Mouse (Mus musculus) forebrain, embryonic 12.5 days (tissue): Measurements from ENCODE around the gene Cdh5. TPM values are rescaled to one million over a fixed set of nuclear protein-coding genes. Genes with fewer than 3 reads are reported as not detected.

ENCODE experiments used
- ATAC-seq: fragments of 200-750 bp; cut with Nextera tagmentation; 2 replicates; pipeline ENCODE4 v1.8.0; 2017; ENCODE audit warnings: moderate TSS enrichment; ENCODE audit not compliant: low FRiP score
- H3K27ac ChIP-seq: fragments of 300-500 bp; sonication (generic); 2 replicates; pipeline ENCODE4 v1.5.1; 2016; ENCODE audit warnings: mild to moderate bottlenecking
- H3K27me3 ChIP-seq: fragments of 300-500 bp; sonication (generic); 2 replicates; pipeline ENCODE4 v1.6.1; 2016; ENCODE audit warnings: mild to moderate bottlenecking
- H3K36me3 ChIP-seq: fragments of 300-500 bp; sonication (generic); replicated peaks from 2 replicates; pipeline ENCODE4 v1.6.1; 2016; ENCODE audit warnings: mild to moderate bottlenecking
- H3K4me1 ChIP-seq: fragments of 300-500 bp; sonication (generic); 2 replicates; pipeline ENCODE4 v1.6.1; 2016
- H3K4me2 ChIP-seq: fragments of 300-500 bp; sonication (generic); 2 replicates; pipeline ENCODE4 v1.6.1; 2016; ENCODE audit warnings: mild to moderate bottlenecking, moderate library complexity
- H3K4me3 ChIP-seq: fragments of 300-500 bp; sonication (generic); replicated peaks from 2 replicates; pipeline ENCODE4 v1.5.1; 2016; ENCODE audit warnings: mild to moderate bottlenecking
- H3K9ac ChIP-seq: fragments of 300-500 bp; sonication (generic); 2 replicates; pipeline ENCODE4 v1.6.1; 2016; ENCODE audit warnings: mild to moderate bottlenecking
- H3K9me3 ChIP-seq: fragments of 300-500 bp; sonication (generic); 2 replicates; pipeline ENCODE4 v1.6.1; 2016
- WGBS: fragments of 180-500 bp; shearing (Covaris S2); methylation state at CpG from one replicate; pipeline ENCODE4 v1.1.7; 2016; 5-methylcytosine and 5-hydroxymethylcytosine counted together
- polyA plus RNA-seq: library from polyadenylated mRNA; unstranded; fragments of >200 nt; fragmentation: Nextera tagmentation; extraction: Ambion mirVana; gene quantifications from 2 replicates; pipeline ENCODE4 v1.2.1, GENCODE M21; 2016

The Cdh5 gene
- polyA plus RNA-seq, 1 experiment from 2014 or later, result 10.0 TPM

- Histone ChIP-seq H3K9me3 (no peaks in the 10 kb centered on the region), H3K4me1 (no peaks in the 10 kb centered on the region), H3K36me3 (no peaks in the 10 kb centered on the region), H3K4me2 (no peak overlapping the region), H3K4me3 (no peak overlapping the region), H3K9ac (no peak overlapping the region), H3K27me3 (no peaks in the 10 kb centered on the region), H3K27ac (no peak overlapping the region)
- WGBS, result 93% methylated on average over 15 of the region's 15 CpGs
- peak; percentile 45; the same call in 1 of the 2 replicates for ATAC-seq
Observed at GRCm38 (mm10) chr8:104146717-104147494, 45.5 kb downstream of the Cdh5 start.

GRCm38 (mm10) chr8:104147947-104148346 lies 46.5 kb downstream of the Cdh5 start:
- no peak overlapping the region for H3K4me2 ChIP-seq
- no peak overlapping the region for H3K4me3 ChIP-seq
- H3K27me3 ChIP-seq, result no peaks in the 10 kb centered on the region
- no peak overlapping the region for H3K9ac ChIP-seq
- no peaks in the 10 kb centered on the region for H3K36me3 ChIP-seq
- H3K27ac ChIP-seq, result no peak overlapping the region
- no peaks in the 10 kb centered on the region for H3K9me3 ChIP-seq
- H3K4me1 ChIP-seq, result no peaks in the 10 kb centered on the region
- 0 out of 2 replicates have a peak, but pooled peaks have one; percentile 17 for ATAC-seq
- WGBS, result 90% methylated on average over 2 of the region's 2 CpGs

- H3K4me2 ChIP-seq, result no peak overlapping the region
- no peak overlapping the region for H3K9ac ChIP-seq
- no peak overlapping the region for H3K27ac ChIP-seq
- no peaks in the 10 kb centered on the region for H3K9me3 ChIP-seq
- 79% methylated on average over 5 of the region's 5 CpGs for WGBS
- ATAC-seq, result no peak
- H3K4me1 ChIP-seq, result no peaks in the 10 kb centered on the region
- H3K36me3 ChIP-seq, result no peaks in the 10 kb centered on the region
- H3K4me3 ChIP-seq, result no peak overlapping the region
- H3K27me3 ChIP-seq, result no peaks in the 10 kb centered on the region
Observed at GRCm38 (mm10) chr8:104160731-104161130, 59.3 kb downstream of the Cdh5 start.

GRCm38 (mm10) chr8:104169461-104169860 lies 68.0 kb downstream of the Cdh5 start:
- Histone ChIP-seq H3K9ac (no peak overlapping the region), H3K4me1 (peaks cover 15% of the 10 kb centered on the region; the same call in 1 of the 2 replicates), H3K9me3 (no peaks in the 10 kb centered on the region), H3K4me3 (no peak overlapping the region), H3K27me3 (peaks cover 51% of the 10 kb centered on the region), H3K36me3 (no peaks in the 10 kb centered on the region), H3K4me2 (no peak overlapping the region), H3K27ac (no peak overlapping the region)
- ATAC-seq, result no peak
- WGBS, result 81% methylated on average over 3 of the region's 3 CpGs

GRCm38 (mm10) chr8:104170118-104171049 lies 69.0 kb downstream of the Cdh5 start, which contains the start of gene Bean1:
TSS of gene Bean1 (plus strand) at chr8:104170442.
- H3K27ac ChIP-seq, result no peak within 1 kb of the TSS

GRCm38 (mm10) chr8:104171050-104171620 lies 69.7 kb downstream of the Cdh5 start:
- WGBS, result 5% methylated on average over 32 of the region's 32 CpGs
- ATAC-seq, result peak; percentile 9; the same call in 1 of the 2 replicates

More at GRCm38 (mm10) chr8:104170118-104171049, 69.0 kb downstream of the Cdh5 start, which contains the start of gene Bean1:
- Histone ChIP-seq H3K9ac (peak within 1 kb of the TSS; percentile 64), H3K27me3 (peaks cover 51% of the 10 kb centered on the region), H3K4me3 (peak within 1 kb of the TSS; percentile 59), H3K36me3 (no peaks in the 10 kb centered on the region), H3K9me3 (no peaks in the 10 kb centered on the region), H3K4me1 (peaks cover 15% of the 10 kb centered on the region; the same call in 1 of the 2 replicates), H3K4me2 (peak within 1 kb of the TSS; percentile 88)
- ATAC-seq, result peak; percentile 88
- 2% methylated on average over 81 of the region's 87 CpGs for WGBS

GRCm38 (mm10) chr8:104172420-104172819 lies 71.0 kb downstream of the Cdh5 start:
- Histone ChIP-seq H3K4me2 (no peak overlapping the region), H3K36me3 (no peaks in the 10 kb centered on the region), H3K4me1 (peaks cover 15% of the 10 kb centered on the region; the same call in 1 of the 2 replicates), H3K27ac (no peak overlapping the region), H3K4me3 (no peak overlapping the region), H3K27me3 (peaks cover 51% of the 10 kb centered on the region), H3K9ac (no peak overlapping the region), H3K9me3 (no peaks in the 10 kb centered on the region)
- no peak for ATAC-seq
- 93% methylated on average over 6 of the region's 6 CpGs for WGBS

More at GRCm38 (mm10) chr8:104171050-104171620, 69.7 kb downstream of the Cdh5 start:
- peaks cover 15% of the 10 kb centered on the region; the same call in 1 of the 2 replicates for H3K4me1 ChIP-seq
- H3K4me2 ChIP-seq, result peak overlapping the region; percentile 88
- H3K9ac ChIP-seq, result peak overlapping the region; percentile 64
- no peaks in the 10 kb centered on the region for H3K36me3 ChIP-seq
- H3K27ac ChIP-seq, result no peak overlapping the region
- H3K4me3 ChIP-seq, result peak overlapping the region; percentile 59
- H3K9me3 ChIP-seq, result no peaks in the 10 kb centered on the region
- peaks cover 51% of the 10 kb centered on the region for H3K27me3 ChIP-seq

GRCm38 (mm10) chr8:104175848-104176527 lies 74.6 kb downstream of the Cdh5 start:
- Histone ChIP-seq H3K4me2 (no peak overlapping the region), H3K4me3 (no peak overlapping the region), H3K36me3 (no peaks in the 10 kb centered on the region), H3K27me3 (peaks cover 30% of the 10 kb centered on the region), H3K9ac (no peak overlapping the region), H3K27ac (no peak overlapping the region), H3K4me1 (0 out of 2 replicates have a peak, but pooled peaks cover 7% of the 10 kb centered on the region), H3K9me3 (no peaks in the 10 kb centered on the region)
- no peak for ATAC-seq
- WGBS, result 85% methylated on average over 8 of the region's 8 CpGs

- Histone ChIP-seq H3K9ac (no peak overlapping the region), H3K27ac (no peak overlapping the region), H3K36me3 (no peaks in the 10 kb centered on the region), H3K4me3 (no peak overlapping the region), H3K9me3 (no peaks in the 10 kb centered on the region), H3K27me3 (peaks cover 19% of the 10 kb centered on the region), H3K4me2 (no peak overlapping the region), H3K4me1 (0 out of 2 replicates have a peak, but pooled peaks cover 3% of the 10 kb centered on the region)
- ATAC-seq, result no peak
- WGBS, result 93% methylated on average over 4 of the region's 4 CpGs
Observed at GRCm38 (mm10) chr8:104177054-104177453, 75.6 kb downstream of the Cdh5 start.

- Histone ChIP-seq H3K9ac (no peak overlapping the region), H3K4me2 (no peak overlapping the region), H3K9me3 (no peaks in the 10 kb centered on the region), H3K27me3 (0 out of 2 replicates have a peak, but pooled peaks cover 3% of the 10 kb centered on the region), H3K4me1 (peaks cover 6% of the 10 kb centered on the region; the same call in 1 of the 2 replicates), H3K4me3 (no peak overlapping the region), H3K36me3 (no peaks in the 10 kb centered on the region), H3K27ac (no peak overlapping the region)
- WGBS, result 44% methylated on average over 6 of the region's 6 CpGs
- ATAC-seq, result no peak
Observed at GRCm38 (mm10) chr8:104184905-104185304, 83.5 kb downstream of the Cdh5 start.

GRCm38 (mm10) chr8:104186827-104187226 lies 85.4 kb downstream of the Cdh5 start:
- H3K4me2 ChIP-seq, result no peak overlapping the region
- no peak overlapping the region for H3K9ac ChIP-seq
- no peak for ATAC-seq
- H3K27me3 ChIP-seq, result 0 out of 2 replicates have a peak, but pooled peaks cover 3% of the 10 kb centered on the region
- H3K4me1 ChIP-seq, result peaks cover 6% of the 10 kb centered on the region; the same call in 1 of the 2 replicates
- WGBS, result 93% methylated on average over 4 of the region's 4 CpGs
- H3K4me3 ChIP-seq, result no peak overlapping the region
- H3K9me3 ChIP-seq, result no peaks in the 10 kb centered on the region
- no peak overlapping the region for H3K27ac ChIP-seq
- H3K36me3 ChIP-seq, result no peaks in the 10 kb centered on the region
